Comparison of ENCODE assay signal across 8 mouse cellular contexts in genomic region chr1:39936332-39936802, GRCm38 (mm10). TPM values are rescaled to one million over a fixed set of nuclear protein-coding genes. Genes with fewer than 3 reads are reported as not detected.
DNase-seq lines count a peak whose midpoint lies in the region; ATAC-seq lines count a peak whose summit lies in the region.

No protein-coding gene starts in this region.

- ATAC-seq in intestine, embryonic 16.5 days = peak; percentile 82

- 1% methylated on average over 13 of the region's 13 CpGs for WGBS in intestine, embryonic 16.5 days

- no peak overlapping the region for H3K9ac ChIP-seq in intestine, embryonic 16.5 days (ENCODE audit: low read depth, low read length)

- intact Hi-C loops in left cerebral cortex, postnatal 25 days (cut with DNase I) = loop anchor here (2.0 to 5.0 kb wide), 3 partner anchors 36 to 249 kb away; partner anchors contain the start of gene Map4k4

- 0 out of 2 replicates have a peak overlapping the region, but pooled peaks have one; percentile 16 for H3K27ac ChIP-seq in intestine, embryonic 16.5 days (ENCODE audit: low read length)

- H3K9me3 ChIP-seq in intestine, embryonic 16.5 days (ENCODE audit: control insufficient read depth, low read length) = no peaks in the 10 kb centered on the region

- H3K36me3 ChIP-seq in intestine, embryonic 16.5 days (ENCODE audit: control insufficient read depth, insufficient read depth, low read length) = no peaks in the 10 kb centered on the region

- H3K4me2 ChIP-seq in intestine, embryonic 16.5 days (ENCODE audit: low read depth, low read length) = peak overlapping the region; percentile 55

- peak overlapping the region; percentile 46 for H3K4me3 ChIP-seq in intestine, embryonic 16.5 days (ENCODE audit: low read length)

- DNase-seq in adrenal gland, adult 2 months = peak; percentile 92
- peak; percentile 56 for DNase-seq in embryo, embryonic 11.5 days (ENCODE audit: low read depth, low spot score)
- DNase-seq in gastrocnemius, postnatal 4 days (ENCODE audit: low spot score in 2 of 2) = peak; percentile 67 to 82
- DNase-seq in left cerebral cortex, postnatal 25 days (ENCODE audit: low spot score in 2 of 2) = peak; percentile 85 to 86
- DNase-seq in mesoderm, embryonic 11.5 days (ENCODE audit: low read depth, low spot score) = peak; percentile 84
- peak; percentile 81 for DNase-seq in right cerebral cortex, postnatal 25 days
- DNase-seq in urinary bladder, postnatal 36 days (ENCODE audit: low spot score in 2 of 2) = peak; percentile 75 to 81

- H3K4me1 ChIP-seq in intestine, embryonic 16.5 days (ENCODE audit: control insufficient read depth, insufficient read depth, low read length) = peaks cover 70% of the 10 kb centered on the region

- H3K27me3 ChIP-seq in intestine, embryonic 16.5 days (replicated peaks; ENCODE audit: control insufficient read depth, insufficient read depth, low read length) = no peaks in the 10 kb centered on the region

RNA-seq across cellular contexts. Expression of gene Map4k4, which starts 35.7 kb away (rescaled TPM):
- total RNA-seq in adrenal gland, adult 2 months (2021) = 100 to 1,000 TPM in 1 of 2 experiments, 10 to 100 TPM in 1; 97.5 to 127 TPM
- polyA plus RNA-seq in adrenal gland, adult 2 months (2012; rRNA removed) = 44.9 and 46.6 TPM in 2 replicates
- 100 to 1,000 TPM; 156 to 168 TPM for total RNA-seq in gastrocnemius, postnatal 4 days (2021)
- 10.1 TPM in 2 replicates for polyA plus RNA-seq in intestine, embryonic 16.5 days (2015; fragmentation: Nextera tagmentation; extraction: Ambion mirVana)
- 100 to 1,000 TPM; 115 to 131 TPM for total RNA-seq in left cerebral cortex, postnatal 25 days (2021)

Comparison
In these comparisons a context has a peak if more than half of its experiments do, and no peak if none do; other contexts are left out.
1. Peak in every context shown above with its lines: DNase-seq, ATAC-seq, H3K4me3 ChIP-seq and H3K27ac ChIP-seq.